Mouse (Mus musculus): ENCODE results near the gene Osbpl11. TPM values are rescaled to one million over a fixed set of nuclear protein-coding genes. Genes with fewer than 3 reads are reported as not detected.
"Not testable (repeated sequence)": the region's sequence is repeated elsewhere in the genome, so short reads cannot be mapped to it uniquely, and the experiment has no call there.

Gene Osbpl11
- polyA plus RNA-seq, 1 experiment from 2014 or later: 15.1 TPM

GRCm38 (mm10) chr16:33170716-33171587 lies 13.9 kb upstream of the Osbpl11 start:
- no peaks in the 10 kb centered on the region for H3K4me1 ChIP-seq (replicated peaks; ENCODE audit: control insufficient read depth, insufficient read depth, low read length)
- no peak overlapping the region for H3K9ac ChIP-seq (ENCODE audit: low read depth, low read length)
- no peaks in the 10 kb centered on the region for H3K36me3 ChIP-seq (ENCODE audit: control insufficient read depth, insufficient read depth, low read length)
- H3K9me3 ChIP-seq (ENCODE audit: control insufficient read depth, low read length): no peaks in the 10 kb centered on the region
- no peaks in the 10 kb centered on the region for H3K27me3 ChIP-seq (replicated peaks; ENCODE audit: control insufficient read depth, insufficient read depth, low read length)
- no peak for DNase-seq (ENCODE audit: low spot score)
- WGBS: 61% methylated on average over 9 of the region's 9 CpGs
- H3K4me2 ChIP-seq: no peak overlapping the region
- ATAC-seq (replicated peaks; ENCODE audit: low FRiP score): no peak
- no peak overlapping the region for H3K4me3 ChIP-seq (ENCODE audit: low read depth, low read length)
- no peak overlapping the region for H3K27ac ChIP-seq (ENCODE audit: low read depth, low read length)

DNA sequence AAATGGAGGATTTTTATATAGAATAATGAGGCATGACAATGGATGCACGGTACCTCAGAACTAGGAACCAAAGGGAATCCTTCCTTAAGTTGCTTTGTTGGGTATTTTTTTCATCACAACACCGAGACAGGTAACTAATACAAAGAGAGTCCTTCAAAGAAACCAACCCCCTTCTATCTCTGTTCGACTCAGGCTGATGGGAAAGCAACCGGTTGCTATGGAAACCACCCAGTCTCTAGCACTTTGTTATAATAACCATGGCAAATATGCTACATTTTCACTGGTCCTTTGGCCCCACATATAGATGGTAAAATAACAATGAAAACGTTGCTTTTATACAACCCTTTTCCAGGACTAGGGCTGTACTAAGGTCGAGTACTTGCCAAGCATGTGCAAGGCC lies 13.1 kb upstream of the Osbpl11 start:
- H3K9me3 ChIP-seq (ENCODE audit: control insufficient read depth, low read length): no peaks in the 10 kb centered on the region
- no peaks in the 10 kb centered on the region for H3K36me3 ChIP-seq (ENCODE audit: control insufficient read depth, insufficient read depth, low read length)
- H3K4me3 ChIP-seq (ENCODE audit: low read depth, low read length): no peak overlapping the region
- no peak for ATAC-seq (replicated peaks; ENCODE audit: low FRiP score)
- no peaks in the 10 kb centered on the region for H3K27me3 ChIP-seq (replicated peaks; ENCODE audit: control insufficient read depth, insufficient read depth, low read length)
- DNase-seq (ENCODE audit: low spot score): no peak
- no peak overlapping the region for H3K4me2 ChIP-seq
- 77% methylated on average over 6 of the region's 6 CpGs for WGBS
- H3K27ac ChIP-seq (ENCODE audit: low read depth, low read length): no peak overlapping the region
- no peak overlapping the region for H3K9ac ChIP-seq (ENCODE audit: low read depth, low read length)
- no peaks in the 10 kb centered on the region for H3K4me1 ChIP-seq (replicated peaks; ENCODE audit: control insufficient read depth, insufficient read depth, low read length)

GRCm38 (mm10) chr16:33173151-33173550 lies 11.7 kb upstream of the Osbpl11 start:
- ATAC-seq (replicated peaks; ENCODE audit: low FRiP score) (no peak), DNase-seq (ENCODE audit: low spot score) (no peak)
- no peak overlapping the region for H3K4me3 ChIP-seq (ENCODE audit: low read depth, low read length)
- H3K4me1 ChIP-seq (replicated peaks; ENCODE audit: control insufficient read depth, insufficient read depth, low read length): no peaks in the 10 kb centered on the region
- H3K9me3 ChIP-seq (ENCODE audit: control insufficient read depth, low read length): no peaks in the 10 kb centered on the region
- H3K9ac ChIP-seq (ENCODE audit: low read depth, low read length): no peak overlapping the region
- no peaks in the 10 kb centered on the region for H3K36me3 ChIP-seq (ENCODE audit: control insufficient read depth, insufficient read depth, low read length)
- no peak overlapping the region for H3K27ac ChIP-seq (ENCODE audit: low read depth, low read length)
- 72% methylated on average over 5 of the region's 5 CpGs for WGBS
- H3K4me2 ChIP-seq: no peak overlapping the region
- no peaks in the 10 kb centered on the region for H3K27me3 ChIP-seq (replicated peaks; ENCODE audit: control insufficient read depth, insufficient read depth, low read length)

- no peak for ATAC-seq (replicated peaks; ENCODE audit: low FRiP score)
- Histone ChIP-seq H3K36me3 (ENCODE audit: control insufficient read depth, insufficient read depth, low read length) (no peaks in the 10 kb centered on the region), H3K27ac (ENCODE audit: low read depth, low read length) (no peak overlapping the region), H3K27me3 (replicated peaks; ENCODE audit: control insufficient read depth, insufficient read depth, low read length) (no peaks in the 10 kb centered on the region), H3K9me3 (ENCODE audit: control insufficient read depth, low read length) (no peaks in the 10 kb centered on the region), H3K4me3 (ENCODE audit: low read depth, low read length) (no peak overlapping the region), H3K4me2 (no peak overlapping the region), H3K4me1 (replicated peaks; ENCODE audit: control insufficient read depth, insufficient read depth, low read length) (no peaks in the 10 kb centered on the region), H3K9ac (ENCODE audit: low read depth, low read length) (no peak overlapping the region)
- DNase-seq (ENCODE audit: low spot score): no peak
Observed at GRCm38 (mm10) chr16:33174695-33175094, 10.2 kb upstream of the Osbpl11 start.

DNA sequence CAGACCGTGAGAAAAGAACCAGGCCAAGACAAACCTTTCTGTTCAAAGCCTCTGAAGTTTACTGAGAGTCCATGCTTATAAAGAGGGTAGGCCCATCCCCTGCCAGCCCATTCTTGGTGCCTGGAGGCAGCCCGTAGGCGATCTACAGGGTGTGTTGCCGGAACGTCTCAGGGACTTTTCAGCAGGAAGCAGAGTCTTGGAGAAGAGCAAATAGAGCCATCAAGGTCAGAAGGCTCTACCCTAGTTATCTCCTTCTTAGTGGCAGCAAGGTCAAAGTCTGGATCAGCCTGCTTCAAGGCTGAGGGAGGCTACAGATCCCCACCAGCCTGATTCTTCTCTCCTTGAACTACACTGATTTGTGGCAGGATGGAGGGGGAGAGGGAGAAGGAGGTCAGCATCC lies 8.0 kb upstream of the Osbpl11 start:
- not testable (repeated sequence) for H3K4me3 ChIP-seq (ENCODE audit: low read depth, low read length); H3K4me2 ChIP-seq; H3K27ac ChIP-seq (ENCODE audit: low read depth, low read length); H3K36me3 ChIP-seq (ENCODE audit: control insufficient read depth, insufficient read depth, low read length); H3K9me3 ChIP-seq (ENCODE audit: control insufficient read depth, low read length); ATAC-seq (replicated peaks; ENCODE audit: low FRiP score); H3K4me1 ChIP-seq (replicated peaks; ENCODE audit: control insufficient read depth, insufficient read depth, low read length); DNase-seq (ENCODE audit: low spot score); H3K27me3 ChIP-seq (replicated peaks; ENCODE audit: control insufficient read depth, insufficient read depth, low read length); H3K9ac ChIP-seq (ENCODE audit: low read depth, low read length)
- 85% methylated on average over 5 of the region's 5 CpGs for WGBS

- no peaks in the 10 kb centered on the region for H3K4me1 ChIP-seq (replicated peaks; ENCODE audit: control insufficient read depth, insufficient read depth, low read length)
- H3K36me3 ChIP-seq (ENCODE audit: control insufficient read depth, insufficient read depth, low read length): no peaks in the 10 kb centered on the region
- WGBS: 74% methylated on average over 4 of the region's 4 CpGs
- H3K27me3 ChIP-seq (replicated peaks; ENCODE audit: control insufficient read depth, insufficient read depth, low read length): no peaks in the 10 kb centered on the region
- no peak overlapping the region for H3K4me2 ChIP-seq
- ATAC-seq (replicated peaks; ENCODE audit: low FRiP score) (no peak), DNase-seq (ENCODE audit: low spot score) (no peak)
- H3K27ac ChIP-seq (ENCODE audit: low read depth, low read length): no peak overlapping the region
- no peak overlapping the region for H3K9ac ChIP-seq (ENCODE audit: low read depth, low read length)
- H3K9me3 ChIP-seq (ENCODE audit: control insufficient read depth, low read length): no peaks in the 10 kb centered on the region
- no peak overlapping the region for H3K4me3 ChIP-seq (ENCODE audit: low read depth, low read length)
Observed at GRCm38 (mm10) chr16:33177722-33178121, 7.1 kb upstream of the Osbpl11 start.

DNA sequence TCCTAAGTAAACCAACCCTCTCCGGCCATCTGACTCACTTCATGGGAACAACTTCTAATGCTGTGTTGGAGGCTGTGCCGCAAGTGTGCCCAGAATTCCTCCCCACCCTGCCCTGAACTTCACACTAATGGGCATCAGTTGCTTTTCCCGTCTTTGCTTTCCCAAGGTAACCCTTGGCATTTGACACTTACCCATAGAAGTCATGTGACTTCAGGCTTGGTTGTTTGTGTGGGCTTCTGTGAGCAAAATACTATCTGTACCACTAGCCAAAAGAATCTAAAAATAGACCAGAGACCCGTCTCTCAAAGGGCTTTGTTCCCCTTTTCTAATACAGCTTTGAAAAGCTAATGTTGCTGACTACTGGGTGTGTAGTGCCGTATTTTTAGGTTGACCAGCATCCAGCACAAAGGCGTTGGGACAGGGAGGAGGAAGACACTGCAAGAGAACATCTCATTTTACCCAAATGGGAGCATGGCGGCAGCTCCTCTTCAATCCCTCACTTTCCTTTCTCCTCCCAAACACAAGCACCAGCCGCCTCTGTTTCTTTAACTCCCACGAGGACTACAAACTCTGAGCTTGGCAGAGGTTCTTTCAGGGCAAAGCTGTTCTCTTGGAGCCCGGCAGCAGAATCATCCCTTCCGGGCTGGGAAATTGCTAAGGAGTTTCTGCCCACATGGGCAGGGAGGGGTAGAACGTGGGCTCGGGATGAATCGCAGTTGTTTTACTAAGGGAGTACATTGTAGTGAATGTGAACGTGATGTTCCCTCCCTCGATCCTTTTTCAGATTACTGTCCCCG lies 6.4 kb upstream of the Osbpl11 start:
- ATAC-seq (replicated peaks; ENCODE audit: low FRiP score): no peak
- no peak for DNase-seq (ENCODE audit: low spot score)
- Histone ChIP-seq H3K4me3 (ENCODE audit: low read depth, low read length) (no peak overlapping the region), H3K9me3 (ENCODE audit: control insufficient read depth, low read length) (no peaks in the 10 kb centered on the region), H3K27me3 (replicated peaks; ENCODE audit: control insufficient read depth, insufficient read depth, low read length) (no peaks in the 10 kb centered on the region), H3K27ac (ENCODE audit: low read depth, low read length) (no peak overlapping the region), H3K4me1 (replicated peaks; ENCODE audit: control insufficient read depth, insufficient read depth, low read length) (no peaks in the 10 kb centered on the region), H3K9ac (ENCODE audit: low read depth, low read length) (no peak overlapping the region), H3K4me2 (peak overlapping the region; percentile 19; the same call in 1 of the 2 replicates), H3K36me3 (ENCODE audit: control insufficient read depth, insufficient read depth, low read length) (no peaks in the 10 kb centered on the region)
- 53% methylated on average over 17 of the region's 17 CpGs for WGBS

DNA sequence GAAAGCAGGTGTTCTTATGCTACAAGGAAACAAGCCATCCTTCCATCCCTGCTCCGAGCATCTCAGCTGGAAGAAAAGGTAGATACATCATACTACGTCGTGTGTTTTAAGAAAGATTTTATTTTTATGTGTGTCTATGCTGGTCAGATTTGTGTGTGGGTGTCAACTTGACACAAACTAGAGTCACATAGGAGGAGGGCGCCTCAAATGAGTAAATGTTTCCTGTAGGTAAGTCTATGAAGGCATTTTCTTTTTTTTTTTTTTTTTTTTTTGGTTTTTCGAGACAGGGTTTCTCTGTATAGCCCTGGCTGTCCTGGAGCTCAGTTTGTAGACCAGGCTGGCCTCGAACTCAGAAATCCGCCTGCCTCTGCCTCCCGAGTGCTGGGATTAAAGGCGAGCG lies 5.6 kb upstream of the Osbpl11 start:
- not testable (repeated sequence) for ATAC-seq (replicated peaks; ENCODE audit: low FRiP score); H3K4me3 ChIP-seq (ENCODE audit: low read depth, low read length); H3K9me3 ChIP-seq (ENCODE audit: control insufficient read depth, low read length); DNase-seq (ENCODE audit: low spot score); H3K27ac ChIP-seq (ENCODE audit: low read depth, low read length); H3K36me3 ChIP-seq (ENCODE audit: control insufficient read depth, insufficient read depth, low read length); H3K4me2 ChIP-seq; H3K27me3 ChIP-seq (replicated peaks; ENCODE audit: control insufficient read depth, insufficient read depth, low read length); H3K4me1 ChIP-seq (replicated peaks; ENCODE audit: control insufficient read depth, insufficient read depth, low read length); H3K9ac ChIP-seq (ENCODE audit: low read depth, low read length)
- WGBS: 93% methylated on average over 9 of the region's 10 CpGs

Data from liver, embryonic 11.5 days (tissue).